Mouse (Mus musculus): ENCODE data around the gene Mxra7.

GRCm38 (mm10) chr11:116810528-116810927 lies 17.3 kb downstream of the Mxra7 start:
- TF ChIP-seq POLR2A (IDR thresholded peaks at IDR 0.05; ENCODE audit: insufficient read length, low read depth) (no peak), MYOD1 (IDR thresholded peaks at IDR 0.05; ENCODE audit: control insufficient read depth in 1 of 3, insufficient read length in 2 of 3, low read depth in 2 of 3) (no peak), TCF3 (IDR thresholded peaks at IDR 0.05; ENCODE audit: insufficient read length, low read depth) (no peak), USF1 (IDR thresholded peaks at IDR 0.05; ENCODE audit: low read depth) (no peak), REST (IDR thresholded peaks at IDR 0.05; ENCODE audit: insufficient read depth, insufficient read length) (no peak), TCF12 (IDR thresholded peaks at IDR 0.05; ENCODE audit: insufficient read depth, poor library complexity, severe bottlenecking) (no peak), E2F4 (IDR thresholded peaks at IDR 0.05; ENCODE audit: insufficient read depth) (no peak), SRF (IDR thresholded peaks at IDR 0.05; ENCODE audit: control insufficient read depth, insufficient read length, low read depth) (no peak), MYOG (IDR thresholded peaks at IDR 0.05; ENCODE audit: control insufficient read depth in 1 of 3, insufficient read depth in 1 of 3, insufficient read length in 2 of 3, low read depth in 2 of 3) (no peak), MAX (IDR thresholded peaks at IDR 0.05; ENCODE audit: low read depth) (no peak), CEBPB (IDR thresholded peaks at IDR 0.05; ENCODE audit: insufficient read depth, poor library complexity, severe bottlenecking) (no peak), POLR2AphosphoS2 (IDR thresholded peaks at IDR 0.05; ENCODE audit: insufficient read length, low read depth) (no peak)
